Mouse (Mus musculus) liver, adult 2 months (tissue): ENCODE measurements around the gene Cyb5rl. TPM values are rescaled to one million over a fixed set of nuclear protein-coding genes. Genes with fewer than 3 reads are reported as not detected.

ENCODE experiments used
- DNase-seq: peaks from one replicate; pipeline ENCODE4 v3.0.0-alpha.2; 2011; ENCODE audit warnings: low read depth, low spot score; ENCODE audit errors: extremely low read depth
- H3K27ac ChIP-seq: fragments of 200-500 bp; replicated peaks from 2 replicates; pipeline ENCODE4 v1.5.1; 2012; ENCODE audit warnings: low read depth, mild to moderate bottlenecking, control low read depth, inconsistent platforms, low read length; ENCODE audit not compliant: insufficient read depth
- H3K27me3 ChIP-seq: fragments of 200-500 bp; 2 replicates; pipeline ENCODE4 v1.6.1; 2012; ENCODE audit warnings: mild to moderate bottlenecking, moderate library complexity, low read length, inconsistent platforms; ENCODE audit not compliant: control insufficient read depth, insufficient read depth
- H3K36me3 ChIP-seq: fragments of 200-500 bp; 2 replicates; pipeline ENCODE4 v1.6.1; 2012; ENCODE audit warnings: low read length, inconsistent platforms; ENCODE audit not compliant: control insufficient read depth, insufficient read depth
- H3K4me1 ChIP-seq: fragments of 200-500 bp; 2 replicates; pipeline ENCODE4 v1.6.1; 2011; ENCODE audit warnings: low read length; ENCODE audit not compliant: control insufficient read depth, insufficient read depth
- H3K4me3 ChIP-seq: fragments of 200-500 bp; 2 replicates; pipeline ENCODE4 v1.5.1; 2011; ENCODE audit warnings: low read depth, mild to moderate bottlenecking, control low read depth, low read length, moderate library complexity; ENCODE audit not compliant: insufficient read depth
- H3K79me2 ChIP-seq: fragments of 200-500 bp; 2 replicates; pipeline ENCODE4 v1.6.1; 2012; ENCODE audit warnings: inconsistent platforms, mild to moderate bottlenecking, low read length, moderate library complexity; ENCODE audit not compliant: control insufficient read depth, insufficient read depth
- H3K9ac ChIP-seq: fragments of 200-500 bp; 2 replicates; pipeline ENCODE4 v1.6.1; 2012; ENCODE audit warnings: low read depth, mild to moderate bottlenecking, control low read depth, inconsistent platforms, low read length
- CTCF ChIP-seq: fragments of 200-500 bp; IDR thresholded peaks from 2 replicates; pipeline ENCODE4 v1.5.1; 2011; ENCODE audit warnings: low read depth, low read length, control low read depth
- POLR2A ChIP-seq: fragments of 200-500 bp; IDR thresholded peaks from 2 replicates; pipeline ENCODE4 v1.6.1; 2011; ENCODE audit warnings: low read length, control low read depth; ENCODE audit not compliant: insufficient read depth; ENCODE audit errors: extremely low read depth
- WGBS: fragments of 180-500 bp; shearing (Covaris S2); methylation state at CpG from one replicate; pipeline ENCODE4 v1.1.7; 2018; 5-methylcytosine and 5-hydroxymethylcytosine counted together
- polyA plus RNA-seq: library from polyadenylated mRNA; depleted of rRNA; stranded (reverse); fragments of >200 nt; gene quantifications from 2 replicates; pipeline ENCODE4 v1.2.3, GENCODE M21; 2012
- total RNA-seq: library from RNA; depleted of rRNA; stranded (reverse); fragments of >200 nt; gene quantifications from 2 replicates; pipeline ENCODE4 v1.2.3, GENCODE M21; 2014

Gene Cyb5rl
- total and polyA plus RNA-seq, 2 experiments, result 9.8 to 11.0 TPM

DNA sequence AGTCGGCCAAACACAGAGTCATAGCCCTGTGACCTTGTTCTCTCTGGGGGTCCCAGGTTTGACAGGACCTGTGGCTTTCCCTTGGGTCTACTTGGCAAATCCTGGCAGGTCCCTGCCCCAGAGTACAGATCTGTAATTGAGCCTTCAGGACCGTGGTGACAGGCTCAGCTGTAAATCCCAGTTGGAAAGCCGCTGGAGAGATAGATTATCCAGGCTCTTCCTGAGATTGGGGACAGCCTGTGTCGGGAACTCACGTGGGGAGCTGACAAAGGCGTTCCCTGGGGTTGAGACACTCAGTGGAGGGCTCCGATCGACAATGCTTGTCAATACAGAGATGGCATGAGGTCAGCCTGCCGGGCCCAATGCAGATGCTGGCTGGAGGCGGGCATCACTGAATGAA, 59.6 kb downstream of the Cyb5rl start:
- Histone ChIP-seq H3K9ac (no peak overlapping the region), H3K27me3 (no peaks in the 10 kb centered on the region), H3K79me2 (no peaks in the 10 kb centered on the region), H3K4me1 (peaks cover 2% of the 10 kb centered on the region; the same call in 1 of the 2 replicates), H3K27ac (no peak overlapping the region), H3K36me3 (no peaks in the 10 kb centered on the region), H3K4me3 (no peak overlapping the region)
- DNase-seq, result no peak
- 78% methylated on average over 10 of the region's 10 CpGs for WGBS
- TF ChIP-seq POLR2A, result no peak
- TF ChIP-seq CTCF, result no peak

DNA sequence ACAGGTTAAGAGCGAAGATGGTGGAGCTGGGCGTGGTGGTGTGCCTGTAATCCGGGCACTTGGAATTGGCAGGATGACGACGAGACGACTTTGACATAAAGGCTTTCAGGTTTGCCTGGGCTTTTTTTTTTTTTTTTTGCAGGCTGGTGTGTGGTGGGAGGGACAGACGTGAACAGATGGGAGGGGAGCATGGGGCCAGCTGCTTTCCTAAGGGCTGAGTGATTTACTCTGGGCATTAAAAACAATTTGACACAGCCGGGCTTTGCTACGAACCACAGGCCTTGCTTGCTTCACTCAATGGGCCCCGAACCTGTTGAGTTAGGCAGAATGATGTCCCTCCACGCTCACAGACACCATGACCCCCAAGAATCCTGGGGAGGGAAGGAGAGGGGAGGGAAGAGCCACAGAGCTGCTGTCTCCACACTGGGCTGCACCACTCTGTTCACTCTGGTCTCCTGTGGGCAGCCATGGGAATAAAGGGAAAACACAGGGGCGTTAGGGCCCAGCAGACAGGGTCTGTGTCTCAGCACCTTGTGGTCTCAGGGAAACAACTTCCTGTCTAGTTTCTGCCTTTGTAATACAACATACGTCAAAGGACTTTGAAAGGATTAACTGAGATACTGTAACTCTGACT, 60.2 kb downstream of the Cyb5rl start:
- no peaks in the 10 kb centered on the region for H3K36me3 ChIP-seq
- TF ChIP-seq POLR2A (no peak), CTCF (no peak)
- no peak overlapping the region for H3K27ac ChIP-seq
- no peak for DNase-seq
- no peak overlapping the region for H3K9ac ChIP-seq
- 92% methylated on average over 13 of the region's 13 CpGs for WGBS
- H3K4me1 ChIP-seq, result peaks cover 2% of the 10 kb centered on the region; the same call in 1 of the 2 replicates
- H3K27me3 ChIP-seq, result no peaks in the 10 kb centered on the region
- no peak overlapping the region for H3K4me3 ChIP-seq
- H3K79me2 ChIP-seq, result no peaks in the 10 kb centered on the region

DNA sequence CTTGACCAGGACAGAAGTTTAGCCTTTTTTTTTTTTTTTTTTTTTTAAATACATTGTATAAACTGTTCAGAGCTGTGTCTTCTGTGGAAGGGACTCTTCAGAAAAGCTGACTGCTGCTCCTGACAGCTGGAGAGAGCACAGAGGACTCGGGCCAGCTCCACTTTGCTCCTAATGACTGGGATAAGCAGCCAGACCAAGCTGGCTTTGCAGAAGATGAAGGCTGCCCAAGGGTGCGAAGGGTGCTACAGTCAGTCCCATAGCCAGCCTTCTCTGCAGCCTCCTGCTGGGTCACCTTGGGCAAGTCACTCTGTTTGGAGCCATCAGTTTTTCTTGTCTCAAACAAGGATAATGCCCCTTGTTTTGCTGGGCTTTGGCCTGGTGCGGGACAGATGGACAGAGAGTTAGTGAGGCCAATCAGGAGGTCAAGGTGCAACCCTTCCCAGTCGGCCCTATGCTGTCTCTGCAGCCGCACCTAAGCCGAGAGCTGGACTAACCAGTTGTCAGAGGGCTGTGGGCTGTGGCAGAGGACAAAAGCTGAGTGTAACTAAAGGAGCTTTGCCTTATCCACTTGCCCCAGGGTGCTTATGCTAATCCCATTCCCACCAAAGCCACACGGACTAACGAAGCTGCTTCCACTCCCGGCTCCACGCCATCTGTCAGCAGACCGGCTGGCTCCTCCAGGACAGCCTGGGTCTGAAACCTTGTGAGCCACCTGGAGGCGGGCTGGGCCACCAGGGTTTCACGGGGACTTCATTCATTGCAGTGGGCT, 61.3 kb downstream of the Cyb5rl start:
- H3K79me2 ChIP-seq, result no peaks in the 10 kb centered on the region
- no peak overlapping the region for H3K27ac ChIP-seq
- H3K9ac ChIP-seq, result no peak overlapping the region
- H3K27me3 ChIP-seq, result no peaks in the 10 kb centered on the region
- peak; percentile 39 for DNase-seq
- no peak overlapping the region for H3K4me3 ChIP-seq
- no peaks in the 10 kb centered on the region for H3K36me3 ChIP-seq
- H3K4me1 ChIP-seq, result peaks cover 2% of the 10 kb centered on the region; the same call in 1 of the 2 replicates
- 74% methylated on average over 13 of the region's 13 CpGs for WGBS
- TF ChIP-seq CTCF (no peak), POLR2A (no peak)

DNA sequence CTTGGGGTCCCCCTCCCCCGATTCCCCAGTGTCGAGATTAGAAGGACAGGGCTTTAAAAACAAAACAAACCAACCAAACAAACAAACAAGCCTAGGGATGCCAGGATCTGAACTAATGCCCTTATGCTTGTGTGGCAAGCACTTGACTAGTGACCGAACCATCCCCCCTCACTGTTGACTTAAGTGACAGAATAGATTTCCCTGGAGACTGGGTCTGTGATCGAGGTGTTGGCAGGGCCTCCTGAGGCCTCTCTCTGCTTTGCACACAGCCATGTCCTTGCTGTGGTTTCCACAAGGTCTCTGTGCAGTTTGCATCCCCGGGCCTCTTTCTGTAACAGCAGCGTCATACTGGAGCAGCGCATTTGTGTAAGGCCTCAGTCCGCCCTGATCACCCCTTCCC, 62.6 kb downstream of the Cyb5rl start:
- H3K4me1 ChIP-seq, result peaks cover 2% of the 10 kb centered on the region; the same call in 1 of the 2 replicates
- 52% methylated on average over 8 of the region's 8 CpGs for WGBS

DNA sequence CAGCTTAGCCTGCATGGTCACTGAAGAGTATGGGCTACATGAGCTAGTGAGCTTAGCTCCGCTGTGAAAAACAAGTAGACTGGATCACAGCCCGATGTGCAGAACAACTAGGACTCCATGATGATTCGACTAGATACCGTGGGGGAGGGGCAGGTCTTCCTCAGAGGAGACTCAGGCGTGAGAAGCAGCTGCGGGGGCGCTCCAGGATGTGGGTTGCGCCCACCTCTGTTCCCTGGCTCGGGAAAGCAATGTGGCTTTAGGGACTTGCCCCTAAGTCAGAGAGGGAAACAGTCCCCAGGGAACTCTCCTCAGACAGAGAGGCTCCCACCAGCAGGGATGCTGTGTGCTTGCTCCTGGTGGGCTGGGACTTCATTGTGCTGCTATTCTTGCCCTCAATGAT, 63.7 kb downstream of the Cyb5rl start:
- H3K36me3 ChIP-seq, result no peaks in the 10 kb centered on the region
- TF ChIP-seq CTCF (no peak), POLR2A (no peak)
- no peak overlapping the region for H3K27ac ChIP-seq
- no peaks in the 10 kb centered on the region for H3K79me2 ChIP-seq
- 63% methylated on average over 9 of the region's 9 CpGs for WGBS
- no peak overlapping the region for H3K4me3 ChIP-seq
- H3K4me1 ChIP-seq, result peaks cover 2% of the 10 kb centered on the region; the same call in 1 of the 2 replicates
- DNase-seq, result no peak
- no peak overlapping the region for H3K9ac ChIP-seq
- no peaks in the 10 kb centered on the region for H3K27me3 ChIP-seq

More for the DNA sequence above, 62.6 kb downstream of the Cyb5rl start:
- no peaks in the 10 kb centered on the region for H3K36me3 ChIP-seq
- H3K79me2 ChIP-seq, result no peaks in the 10 kb centered on the region
- H3K9ac ChIP-seq, result no peak overlapping the region
- TF ChIP-seq POLR2A, result no peak
- no peak for TF ChIP-seq CTCF
- H3K4me3 ChIP-seq, result no peak overlapping the region
- peak; percentile 70 for DNase-seq
- no peaks in the 10 kb centered on the region for H3K27me3 ChIP-seq
- H3K27ac ChIP-seq, result no peak overlapping the region

DNA sequence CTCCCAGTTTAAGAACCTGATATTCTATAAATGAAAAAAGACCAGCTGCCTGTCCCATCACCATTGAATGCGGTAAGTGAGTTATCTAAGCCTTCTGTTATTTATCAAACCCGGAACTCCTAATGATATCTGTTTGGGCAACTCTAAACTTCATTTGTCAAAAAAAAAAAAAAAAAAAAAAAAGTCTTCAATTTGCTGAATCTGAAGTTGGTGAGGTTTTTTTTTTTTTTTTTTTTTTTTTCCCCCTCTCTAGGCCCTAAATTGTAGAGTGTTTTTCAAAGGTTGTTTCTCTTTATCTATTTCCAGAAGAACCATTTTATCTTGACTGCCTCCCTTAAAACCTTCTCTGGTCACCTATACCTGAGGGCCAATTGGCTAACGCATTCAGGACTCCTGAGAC, 68.1 kb downstream of the Cyb5rl start:
- 84% methylated on average over 3 of the region's 3 CpGs for WGBS

More for the DNA sequence above, 68.1 kb downstream of the Cyb5rl start:
- no peaks in the 10 kb centered on the region for H3K27me3 ChIP-seq
- DNase-seq, result no peak
- TF ChIP-seq POLR2A, result no peak
- no peak for TF ChIP-seq CTCF
- no peaks in the 10 kb centered on the region for H3K79me2 ChIP-seq
- no peaks in the 10 kb centered on the region for H3K36me3 ChIP-seq
- no peaks in the 10 kb centered on the region for H3K4me1 ChIP-seq
- no peak overlapping the region for H3K27ac ChIP-seq
- H3K4me3 ChIP-seq, result no peak overlapping the region
- no peak overlapping the region for H3K9ac ChIP-seq
